Mouse (Mus musculus) C2C12 (cell line): ENCODE data around the gene 4933406M09Rik.

ENCODE experiments used
- CEBPB ChIP-seq: IDR thresholded peaks from one replicate; pipeline ENCODE4 v1.6.1; 2011; ENCODE audit warnings: low read depth, mild to moderate bottlenecking, control low read depth, moderate library complexity
- CTCF ChIP-seq: IDR thresholded peaks from one replicate; pipeline ENCODE4 v1.5.1; 2011; ENCODE audit not compliant: control insufficient read depth, insufficient read depth, insufficient read length
- MAX ChIP-seq: IDR thresholded peaks from one replicate; pipeline ENCODE4 v1.6.1; 2011; ENCODE audit warnings: mild to moderate bottlenecking, control low read depth
- MYOD1 ChIP-seq: IDR thresholded peaks from one replicate; pipeline ENCODE4 v1.6.1; 2011; ENCODE audit warnings: low read depth; ENCODE audit not compliant: control insufficient read depth, insufficient read length

DNA sequence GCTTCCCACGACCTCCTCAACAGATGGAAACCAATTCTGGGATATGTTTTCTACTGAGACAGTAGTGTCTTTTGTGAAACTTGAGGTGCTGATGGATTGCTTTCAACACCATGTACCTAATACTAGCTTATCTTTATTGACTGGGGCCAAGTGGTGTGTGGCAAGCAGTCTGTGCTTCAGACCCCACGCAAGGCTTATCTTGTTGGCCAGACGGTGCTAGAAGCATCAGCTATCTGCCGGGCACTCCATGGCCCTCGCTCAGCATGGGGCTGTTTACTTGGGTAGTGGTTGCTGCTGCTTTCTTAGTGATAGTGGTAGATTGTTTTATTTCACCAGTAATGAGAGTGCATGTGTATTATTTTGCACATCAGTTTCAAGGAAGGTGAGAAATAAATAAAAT, 40.5 kb downstream of the 4933406M09Rik start:
- TF ChIP-seq CTCF, result no peak
- no peak for TF ChIP-seq MYOD1
- no peak for TF ChIP-seq MAX
- TF ChIP-seq CEBPB, result no peak
